Mouse (Mus musculus): ENCODE data around the gene Tor3a.

GRCm38 (mm10) chr1:156667141-156667926 lies 6.8 kb downstream of the Tor3a start:
- TF ChIP-seq CTCF (IDR thresholded peaks at IDR 0.05; ENCODE audit: low read depth, low read length) (no peak), POLR2A (IDR thresholded peaks at IDR 0.05; ENCODE audit: insufficient read depth, low read length) (no peak), EP300 (IDR thresholded peaks at IDR 0.05; ENCODE audit: insufficient read depth, low read depth, low read length) (peak; percentile 35; the same call in 1 of the 2 replicates)

Measured in ES-Bruce4 (cell line).